Mouse (Mus musculus) myocyte (in vitro differentiated cells): ENCODE results near the gene Lrpprc.

Experiments used
- MAX ChIP-seq: IDR thresholded peaks from one replicate; pipeline ENCODE4 v1.6.1; 2011; ENCODE audit warnings: low read depth, mild to moderate bottlenecking, control low read depth
- POLR2A ChIP-seq: IDR thresholded peaks from one replicate; pipeline ENCODE4 v1.6.1; 2011; ENCODE audit warnings: low read depth, mild to moderate bottlenecking, control low read depth, moderate library complexity; ENCODE audit not compliant: insufficient read length
- TCF12 ChIP-seq: IDR thresholded peaks from one replicate; pipeline ENCODE4 v1.6.1; 2011; ENCODE audit warnings: mild to moderate bottlenecking, control low read depth; ENCODE audit not compliant: poor library complexity, insufficient read depth, severe bottlenecking
- USF1 ChIP-seq: IDR thresholded peaks from one replicate; pipeline ENCODE4 v1.6.1; 2011; ENCODE audit warnings: low read depth, mild to moderate bottlenecking, control low read depth, moderate library complexity

DNA sequence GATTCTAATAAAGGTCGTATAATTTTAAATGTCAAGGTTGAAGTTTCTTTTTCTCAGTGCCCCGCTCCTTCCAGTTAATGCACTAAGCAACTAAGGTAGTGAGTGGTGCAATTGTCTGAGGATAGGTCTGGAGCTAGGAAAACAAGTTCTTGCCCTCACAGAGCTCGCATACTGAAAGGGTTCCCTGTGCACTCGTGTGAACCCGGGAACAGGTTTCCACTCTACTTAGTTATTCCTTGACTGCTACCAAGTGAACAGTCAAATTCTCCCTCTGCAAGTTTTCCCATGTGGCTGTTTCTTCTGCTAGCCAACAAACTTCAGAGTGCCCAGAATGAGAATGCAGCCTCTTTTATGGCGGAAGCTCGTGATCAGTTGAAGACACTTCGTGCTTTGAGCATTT is 567 bp upstream of the Lrpprc start:
- TF ChIP-seq TCF12 (no peak), POLR2A (no peak), USF1 (no peak), MAX (no peak)
